Comparison of ENCODE assay signal across 17 mouse cellular contexts in the genomic region with DNA sequence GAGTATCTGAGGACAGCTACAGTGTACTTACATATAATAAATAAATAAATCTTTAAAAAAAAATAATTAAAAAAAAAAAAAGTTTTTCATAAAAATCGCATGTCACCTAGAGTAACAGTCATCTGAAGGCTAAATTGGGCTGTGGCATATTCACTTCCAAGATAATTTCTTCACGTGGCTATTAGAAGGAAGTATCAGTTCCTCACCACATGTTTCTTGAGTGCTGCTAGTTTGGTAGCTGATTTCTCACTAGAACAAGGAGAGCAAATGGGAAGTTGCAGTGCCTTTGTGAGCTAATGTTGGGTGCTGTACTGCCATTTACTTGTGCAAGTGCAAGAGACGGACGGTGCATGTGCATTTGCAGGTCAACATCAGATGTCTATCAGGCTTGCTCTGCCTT. TPM values are rescaled to one million over a fixed set of nuclear protein-coding genes. Genes with fewer than 3 reads are reported as not detected.
DNase-seq lines count a peak whose midpoint lies in the region; ATAC-seq and TF ChIP-seq lines count a peak whose summit lies in the region.
"Had no signal": no experiment of that assay in that cellular context is flagged by ENCODE, and none has a peak within 500 bp of the region (broad histone marks: within the 10 kb centered on the region; RNA-seq: fewer than 3 reads in every experiment).

No protein-coding gene starts in this region.

- 45% methylated on average over 4 of the region's 4 CpGs for WGBS in liver, embryonic 13.5 days (ENCODE audit: insufficient replicate concordance)

- H3K27ac ChIP-seq in CH12.LX (ENCODE audit: insufficient read depth, low read depth) = peak overlapping the region; percentile 76
- no peak overlapping the region for H3K27ac ChIP-seq in liver, embryonic 13.5 days
- H3K27ac ChIP-seq: forebrain, embryonic 13.5 days; heart, embryonic 15.5 days; hindbrain, embryonic 10.5 days; liver, embryonic 15.5 days had no signal

- TF ChIP-seq EP300 in CH12.LX (IDR thresholded peaks at IDR 0.05; ENCODE audit: low read length) = peak; percentile 80

- dilution Hi-C loops in CH12.LX (cut with MboI; ENCODE audit: extremely low pct_ligation_motif_present, extremely low pct_unique_long_range_greater_than_20kb, low sequenced_read_pairs) = no loop called here

- ATAC-seq in liver, embryonic 13.5 days (ENCODE audit: low read depth) = peak; percentile 38; the same call in 1 of the 2 replicates
- ATAC-seq in megakaryocyte-erythroid progenitor cell, adult 5-6 weeks (replicated peaks; ENCODE audit: low FRiP score, low TSS enrichment, poor library complexity, severe bottlenecking) = peak; percentile 85
- ATAC-seq in cerebellum, adult (ENCODE audit: insufficient number of reproducible peaks, low FRiP score, low TSS enrichment) = no peak
- ATAC-seq: activated CD4-positive, CD25-positive, alpha-beta regulatory T cell, adult 4 months; forebrain, embryonic 13.5 days; Patski had no signal

- H3K4me1 ChIP-seq in CH12.LX (ENCODE audit: control insufficient read depth in 1 of 2, insufficient read depth in 2 of 2) = peaks cover 3 to 64% of the 10 kb centered on the region in 2 experiments
- H3K4me1 ChIP-seq in liver, embryonic 13.5 days (replicated peaks) = peaks cover 30% of the 10 kb centered on the region
- H3K4me1 ChIP-seq: forebrain, embryonic 13.5 days; hindbrain, embryonic 10.5 days had no signal

- peaks cover 68% of the 10 kb centered on the region for H3K79me2 ChIP-seq in CH12.LX (replicated peaks; ENCODE audit: control insufficient read depth, extremely low read depth, insufficient read depth, poor library complexity, severe bottlenecking)

- H3K9ac ChIP-seq in CH12.LX (ENCODE audit: insufficient read depth, low read depth) = no peak overlapping the region; the same call in 1 of the 2 replicates
- H3K9ac ChIP-seq in liver, embryonic 13.5 days = no peak overlapping the region
- H3K9ac ChIP-seq: forebrain, embryonic 13.5 days; heart, embryonic 15.5 days; liver, embryonic 15.5 days had no signal

- no peak for TF ChIP-seq POLR2A in CH12.LX (IDR thresholded peaks at IDR 0.05; ENCODE audit: low read depth, low read length)

- H3K4me3 ChIP-seq in CH12.LX (replicated peaks in 1 of 3; ENCODE audit: low read depth in 2 of 3, low read length in 2 of 3, poor library complexity in 1 of 3) = no peak overlapping the region
- H3K4me3 ChIP-seq in liver, embryonic 13.5 days (replicated peaks) = no peak overlapping the region
- H3K4me3 ChIP-seq: forebrain, embryonic 13.5 days; heart, embryonic 15.5 days; hindbrain, embryonic 10.5 days; liver, embryonic 15.5 days had no signal

- H3K27me3 ChIP-seq in CH12.LX (replicated peaks) = no peaks in the 10 kb centered on the region
- no peaks in the 10 kb centered on the region for H3K27me3 ChIP-seq in liver, embryonic 13.5 days
- H3K27me3 ChIP-seq: forebrain, embryonic 13.5 days; heart, embryonic 15.5 days; liver, embryonic 15.5 days; Patski had no signal

- peak; percentile 53 for DNase-seq in CH12.LX (ENCODE audit: extremely low read depth)
- DNase-seq in MEL-GATA-1-ER (ENCODE audit: extremely low read depth, low read depth) = peak; percentile 82
- no peak for DNase-seq in liver, embryonic 13.5 days
- no peak for DNase-seq in kidney, adult 8-10 months
- no peak for DNase-seq in c-Kit-positive CD71-positive TER-119-positive erythroid progenitor cells, embryonic 14.5 days (ENCODE audit: low spot score)
- no peak for DNase-seq in cerebellum, postnatal 4 days (ENCODE audit: low spot score in 2 of 2)
- DNase-seq: adrenal gland, postnatal 36 days; cerebellum, postnatal 10 days; kidney, adult 9 months had no signal

- H3K9me3 ChIP-seq in CH12.LX (replicated peaks; ENCODE audit: low read length) = no peaks in the 10 kb centered on the region
- H3K9me3 ChIP-seq in liver, embryonic 13.5 days (replicated peaks) = no peaks in the 10 kb centered on the region
- H3K9me3 ChIP-seq: forebrain, embryonic 13.5 days; heart, embryonic 15.5 days; hindbrain, embryonic 10.5 days; liver, embryonic 15.5 days had no signal

- peaks cover 14 to 34% of the 10 kb centered on the region in 2 experiments for H3K36me3 ChIP-seq in CH12.LX (replicated peaks in 1 of 2; ENCODE audit: control insufficient read depth in 1 of 2, insufficient read depth in 1 of 2, low read length in 1 of 2)
- H3K36me3 ChIP-seq in liver, embryonic 13.5 days = peaks cover 42% of the 10 kb centered on the region

- H3K4me2 ChIP-seq in CH12.LX (ENCODE audit: insufficient read depth, low read depth, poor library complexity, severe bottlenecking) = no peak overlapping the region
- no peak overlapping the region for H3K4me2 ChIP-seq in liver, embryonic 13.5 days
- H3K4me2 ChIP-seq: forebrain, embryonic 13.5 days; heart, embryonic 15.5 days; liver, embryonic 15.5 days had no signal

- TF ChIP-seq RAD21 in CH12.LX (IDR thresholded peaks at IDR 0.05; ENCODE audit: low read depth, low read length) = no peak

- in situ Hi-C loops in CH12.LX (cut with MboI; ENCODE audit: low pct_ligation_motif_present, low pct_unique_long_range_greater_than_20kb, low sequenced_read_pairs) = no loop called here

- TF ChIP-seq CTCF in CH12.LX (conservative IDR thresholded peaks at IDR 0.05 in 1 of 2, IDR thresholded peaks at IDR 0.05 in 1 of 2; ENCODE audit: low read depth in 2 of 2, low read length in 2 of 2) = no peak

TF ChIP-seq in CH12.LX, 34 proteins besides CTCF, POLR2A, EP300 and RAD21:
- peak; percentile 83 for TF ChIP-seq BHLHE40 (IDR thresholded peaks at IDR 0.05; ENCODE audit: low read depth, low read length)
- no peak for TF ChIP-seq ELF1 (IDR thresholded peaks at IDR 0.05; ENCODE audit: low read depth, low read length)
- 0 out of 2 replicates have a peak, but pooled peaks have one; percentile 37 for TF ChIP-seq MEF2A (IDR thresholded peaks at IDR 0.05; ENCODE audit: borderline replicate concordance, low read depth, low read length)
- TF ChIP-seq MAX (IDR thresholded peaks at IDR 0.05; ENCODE audit: low read length) = peak; percentile 81
- peak; percentile 68 for TF ChIP-seq IRF4 (IDR thresholded peaks at IDR 0.05; ENCODE audit: low read depth, low read length)
- TF ChIP-seq ZNF384 (IDR thresholded peaks at IDR 0.05; ENCODE audit: low read depth, low read length) = 0 out of 2 replicates have a peak, but pooled peaks have one; percentile 34
- no peak for TF ChIP-seq NELFE (IDR thresholded peaks at IDR 0.05; ENCODE audit: low read depth, low read length)
- no peak for TF ChIP-seq ZKSCAN1 (IDR thresholded peaks at IDR 0.05; ENCODE audit: borderline replicate concordance, low read depth, low read length)
- TF ChIP-seq MYC (IDR thresholded peaks at IDR 0.05; ENCODE audit: low read depth, low read length) = peak; percentile 79
- peak; percentile 56; the same call in 1 of the 2 replicates for TF ChIP-seq MXI1 (IDR thresholded peaks at IDR 0.05; ENCODE audit: low read depth, low read length)
- TF ChIP-seq ETS1 (conservative IDR thresholded peaks at IDR 0.05; ENCODE audit: low read depth, low read length) = 0 out of 2 replicates have a peak, but pooled peaks have one; percentile 34
- TF ChIP-seq KAT2A (IDR thresholded peaks at IDR 0.05; ENCODE audit: insufficient replicate concordance, low read length) = no peak
- TF ChIP-seq USF2 (conservative IDR thresholded peaks at IDR 0.05; ENCODE audit: low read depth, low read length) = no peak
- 0 out of 2 replicates have a peak, but pooled peaks have one; percentile 14 for TF ChIP-seq POLR2AphosphoS2 (IDR thresholded peaks at IDR 0.05; ENCODE audit: low read depth, low read length)

RNA-seq across cellular contexts. Expression of a gene that starts 21.6 kb away (rescaled TPM):
- total RNA-seq in CH12.LX (2012; rRNA removed) = 91.3 and 150 TPM in 2 replicates
- total RNA-seq in CH12.LX (2014; rRNA removed) = 89.8 and 91.4 TPM in 2 replicates
- polyA plus RNA-seq in CH12.LX (2012; ENCODE audit: insufficient read length, low read depth) = 299 and 312 TPM in 2 replicates
- 70.9 and 86.6 TPM in 2 replicates for polyA plus RNA-seq in liver, embryonic 13.5 days (2015; fragmentation: Nextera tagmentation; extraction: Ambion mirVana)
- total RNA-seq in megakaryocyte-erythroid progenitor cell, adult 5-6 weeks (2014; fragmentation: Nextera tagmentation) = 93.4 and 93.5 TPM in 2 replicates
- total RNA-seq in megakaryocyte-erythroid progenitor cell, adult 5-6 weeks (2017) = 205 and 207 TPM in 2 replicates

Comparison
In these comparisons a context has a peak if more than half of its experiments do, and no peak if none do; other contexts are left out.
1. DNase-seq: peak in CH12.LX (single experiment) and MEL-GATA-1-ER (single experiment); none in liver, embryonic 13.5 days (single experiment), kidney, adult 8-10 months (0 of 2), c-Kit-positive CD71-positive TER-119-positive erythroid progenitor cells, embryonic 14.5 days (single experiment) and cerebellum, postnatal 4 days (0 of 2).